Mouse (Mus musculus) spleen, postnatal 4 days (tissue): ENCODE data around the gene Arid3b.

Source experiments
- DNase-seq, 2 experiments: peaks; one replicate each; pipeline ENCODE4 v3.0.0; 2022; ENCODE audit warnings: low spot score in 2 of 2

Gene Arid3b

GRCm38 (mm10) chr9:57789733-57790132 is 46.9 kb downstream of the Arid3b start:
- DNase-seq: no peak

DNA sequence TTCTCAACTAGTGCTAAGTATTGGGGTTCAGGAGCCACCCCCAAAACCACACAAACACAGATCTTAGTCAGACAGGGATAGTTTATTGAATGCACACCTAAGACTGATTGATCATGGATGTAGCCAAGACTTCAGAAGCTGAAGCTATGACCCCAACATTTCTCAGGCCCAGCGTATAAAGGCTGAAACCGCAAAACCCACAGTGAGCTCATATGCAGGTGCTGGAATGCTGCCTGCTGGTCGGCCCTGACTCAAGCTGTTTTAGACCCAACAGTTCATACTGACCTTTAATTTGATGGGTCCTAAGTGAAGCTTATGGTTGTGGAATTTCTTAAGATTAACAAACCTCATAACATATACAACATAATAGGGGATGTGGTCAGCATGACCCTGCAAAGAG is 53.9 kb downstream of the Arid3b start:
- DNase-seq: no peak

GRCm38 (mm10) chr9:57775736-57776135 is 60.9 kb downstream of the Arid3b start:
- no peak for DNase-seq

- no peak for DNase-seq
These were observed 61.6 kb downstream of the Arid3b start for GRCm38 (mm10) chr9:57775026-57775425.

GRCm38 (mm10) chr9:57774168-57774567 is 62.4 kb downstream of the Arid3b start:
- no peak for DNase-seq

GRCm38 (mm10) chr9:57773754-57774153 is 62.8 kb downstream of the Arid3b start:
- DNase-seq: no peak

DNA sequence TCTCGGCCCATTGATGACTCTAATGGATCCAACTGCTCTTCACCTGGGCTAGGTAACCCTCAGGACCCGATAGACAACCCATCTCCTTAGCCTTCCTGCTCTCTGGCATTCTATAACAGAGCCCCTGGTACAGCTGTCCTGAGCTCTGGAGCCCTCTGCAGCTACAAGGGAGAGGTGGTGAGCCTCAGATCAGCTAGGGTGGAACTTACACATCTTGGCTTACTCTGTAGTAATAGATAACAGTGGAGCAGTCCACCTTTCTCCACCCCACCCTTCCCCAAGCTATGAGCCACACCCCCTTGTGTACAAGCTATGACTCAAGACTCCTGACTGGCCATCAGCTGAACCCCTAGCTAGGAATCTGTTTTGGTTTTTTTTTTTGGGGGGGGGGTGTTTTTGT is 65.8 kb downstream of the Arid3b start:
- DNase-seq: peak; percentile 69 to 77

DNA sequence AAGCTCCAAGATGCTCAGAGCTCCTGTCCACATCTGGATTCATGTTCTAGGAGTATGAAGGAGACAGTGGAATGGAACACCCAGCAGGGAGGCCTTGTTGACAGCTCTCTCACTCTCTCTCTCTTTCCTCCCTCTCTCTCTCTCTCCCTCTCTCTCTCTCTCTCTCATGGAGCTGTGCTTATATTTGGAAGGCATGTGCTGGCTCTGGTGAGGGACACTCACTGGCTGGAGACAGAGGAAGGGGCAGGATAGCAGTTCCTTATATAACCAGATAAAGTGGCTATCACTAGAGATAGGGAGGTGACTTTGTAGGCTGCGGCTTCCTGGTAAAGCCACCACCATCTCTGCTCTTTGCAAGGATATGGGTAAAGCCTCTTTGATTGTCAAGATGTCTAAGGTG is 66.4 kb downstream of the Arid3b start:
- DNase-seq: no peak

DNA sequence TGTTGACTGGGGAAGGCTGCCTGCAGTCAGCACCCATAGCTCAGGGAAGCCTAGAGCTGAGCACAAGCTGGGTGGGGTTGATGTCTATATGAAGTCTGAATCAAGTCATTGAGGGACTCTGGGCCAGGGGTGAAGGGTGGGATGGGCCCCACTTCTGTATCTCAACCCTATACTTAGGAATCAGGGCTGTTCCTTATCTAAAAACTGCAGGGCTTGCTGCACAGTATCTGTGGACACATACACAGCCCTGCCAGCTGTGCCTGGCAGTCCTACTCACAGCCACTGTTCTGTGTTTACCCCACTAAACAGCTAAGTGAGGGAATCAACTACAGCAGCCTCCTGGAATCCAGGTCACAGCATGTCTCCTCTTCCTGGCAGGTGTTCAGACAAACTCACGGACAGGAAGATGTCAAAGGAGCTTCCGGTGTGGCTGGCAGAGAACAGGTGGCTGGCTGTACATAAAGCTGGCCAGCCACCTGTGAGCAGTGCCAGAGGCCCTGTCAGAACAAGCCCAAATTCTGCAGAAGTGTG is 67.0 kb downstream of the Arid3b start:
- peak; percentile 64 to 74 for DNase-seq

- DNase-seq: peak in 1 of 2 experiments; percentile 61
These were observed 69.4 kb downstream of the Arid3b start for GRCm38 (mm10) chr9:57767231-57767630.

- peak in 1 of 2 experiments; percentile 62 for DNase-seq
These were observed 70.2 kb downstream of the Arid3b start for GRCm38 (mm10) chr9:57766431-57766830.

DNA sequence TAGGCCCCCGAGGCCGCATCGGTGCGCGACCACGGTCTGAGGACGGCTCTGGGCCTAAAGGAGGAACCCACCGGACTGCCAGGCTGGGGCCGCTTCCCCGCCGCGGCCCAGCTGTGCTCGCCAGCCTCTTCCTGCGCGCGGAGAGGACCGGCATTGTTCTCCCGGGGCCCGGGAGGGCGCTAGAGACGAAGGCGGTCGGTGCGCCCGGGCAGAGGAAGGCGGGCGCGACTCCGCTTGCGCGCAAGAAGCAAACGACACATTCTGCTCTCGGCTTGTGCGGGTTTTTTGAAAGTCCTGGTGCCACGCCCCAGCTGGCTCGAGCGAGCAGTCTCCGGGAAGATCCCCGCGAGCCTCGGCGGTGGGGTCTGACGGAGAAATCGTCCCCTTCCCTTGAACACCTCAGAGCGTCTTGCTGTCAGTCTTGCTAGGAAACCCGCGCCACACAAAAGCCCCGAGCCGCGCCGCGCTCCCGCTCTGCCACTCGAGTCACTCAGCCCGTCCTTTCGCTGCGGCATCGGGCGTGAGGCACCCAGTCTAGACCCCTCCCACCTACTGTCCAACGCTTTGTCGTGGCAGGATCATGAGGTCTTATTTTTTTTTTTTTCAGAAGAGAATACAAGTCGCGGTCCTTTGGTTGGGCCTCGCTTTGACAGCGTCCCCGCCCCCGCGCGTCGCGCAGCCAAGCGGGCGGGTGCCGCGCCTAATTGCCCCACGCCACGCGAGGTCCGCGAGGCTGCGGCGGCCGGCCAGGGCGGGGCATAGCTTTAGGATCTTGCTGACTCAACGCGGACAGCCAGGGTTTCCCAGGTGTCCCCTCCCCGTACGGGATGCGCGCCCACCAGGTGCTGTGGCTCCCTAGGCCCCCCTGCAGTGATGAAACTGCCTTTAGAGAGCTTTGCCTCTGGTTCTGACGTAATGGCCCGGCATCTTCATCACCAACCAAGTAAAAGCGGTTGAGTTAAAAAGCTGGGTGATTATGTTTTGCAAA is 70.9 kb downstream of the Arid3b start, which contains the start of gene Clk3:
Gene Clk3, minus strand, starts transcription at position 497 of the 988 bp plus-strand sequence.
- peak; percentile 75 to 89 for DNase-seq

DNA sequence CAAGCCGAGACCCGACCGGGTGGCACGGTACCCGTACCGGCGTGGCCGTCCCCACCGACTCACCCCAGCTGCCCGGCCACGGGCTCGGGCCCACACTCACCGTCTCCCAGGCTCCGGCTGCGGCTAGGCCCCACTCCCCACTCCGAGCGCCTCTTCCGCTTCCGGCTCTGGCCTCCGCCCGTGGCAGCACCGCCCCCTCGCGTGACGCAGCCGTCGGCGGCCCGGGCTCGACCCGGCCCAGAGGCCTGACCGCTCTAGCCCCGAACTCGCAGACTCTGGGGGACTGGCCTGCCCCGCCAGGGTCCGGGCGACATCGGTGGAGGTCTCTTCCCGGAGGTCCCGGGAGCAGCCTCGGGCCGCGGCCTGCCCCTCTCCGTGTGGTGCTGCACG is 71.6 kb downstream of the Arid3b start:
- peak; percentile 95 to 98 for DNase-seq

- DNase-seq: peak; percentile 88 to 95
These were observed 72.2 kb downstream of the Arid3b start for GRCm38 (mm10) chr9:57764147-57764973.

GRCm38 (mm10) chr9:57762563-57762991 is 74.0 kb downstream of the Arid3b start:
- peak in 1 of 2 experiments; percentile 65 for DNase-seq

DNA sequence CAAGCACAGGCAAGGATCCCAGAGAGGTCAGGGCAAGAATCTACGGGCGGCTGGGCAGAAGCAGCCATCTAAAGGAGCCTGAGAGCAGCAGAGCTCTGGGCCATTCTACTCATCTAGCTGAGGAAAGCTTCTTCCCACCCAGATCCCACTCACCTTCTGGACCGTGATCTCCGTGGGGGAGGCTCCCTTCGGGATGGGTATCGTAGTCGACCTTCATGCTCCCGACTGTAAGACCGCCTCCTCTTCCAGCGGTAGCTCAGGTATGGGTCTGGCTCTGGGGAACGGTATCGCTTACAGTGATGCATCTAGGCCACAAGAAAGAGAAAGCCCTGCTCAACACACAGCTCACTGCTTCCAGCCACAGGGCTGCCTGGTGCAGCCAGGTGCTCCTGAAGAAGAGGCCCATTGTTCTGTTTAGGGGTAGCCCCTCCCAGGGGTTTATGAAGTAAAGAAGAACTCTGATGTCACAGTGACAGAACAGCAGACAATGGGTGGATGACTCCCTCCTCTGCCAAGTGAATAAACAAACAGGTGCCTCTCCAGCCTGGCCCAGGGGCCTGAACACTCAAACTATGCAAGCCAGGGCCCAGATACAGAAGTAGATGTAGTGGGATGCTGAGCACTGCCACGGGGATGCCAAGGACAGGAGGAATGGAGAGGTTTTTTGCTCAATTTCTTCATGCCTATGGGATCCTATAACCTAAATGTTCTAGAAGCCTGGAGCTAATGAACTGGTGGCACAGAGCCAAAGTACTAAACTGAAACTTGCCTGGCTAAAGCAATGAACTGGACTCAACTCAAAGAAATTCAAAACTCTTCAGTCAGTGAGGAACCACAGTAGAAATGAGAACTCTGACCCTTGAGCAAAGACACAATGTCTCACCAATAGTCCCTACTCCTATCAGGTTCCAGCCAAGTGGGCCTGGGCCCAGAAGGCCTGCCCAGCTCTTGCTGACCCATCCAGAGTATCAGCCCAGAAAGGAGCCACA is 74.7 kb downstream of the Arid3b start:
- DNase-seq: no peak

DNA sequence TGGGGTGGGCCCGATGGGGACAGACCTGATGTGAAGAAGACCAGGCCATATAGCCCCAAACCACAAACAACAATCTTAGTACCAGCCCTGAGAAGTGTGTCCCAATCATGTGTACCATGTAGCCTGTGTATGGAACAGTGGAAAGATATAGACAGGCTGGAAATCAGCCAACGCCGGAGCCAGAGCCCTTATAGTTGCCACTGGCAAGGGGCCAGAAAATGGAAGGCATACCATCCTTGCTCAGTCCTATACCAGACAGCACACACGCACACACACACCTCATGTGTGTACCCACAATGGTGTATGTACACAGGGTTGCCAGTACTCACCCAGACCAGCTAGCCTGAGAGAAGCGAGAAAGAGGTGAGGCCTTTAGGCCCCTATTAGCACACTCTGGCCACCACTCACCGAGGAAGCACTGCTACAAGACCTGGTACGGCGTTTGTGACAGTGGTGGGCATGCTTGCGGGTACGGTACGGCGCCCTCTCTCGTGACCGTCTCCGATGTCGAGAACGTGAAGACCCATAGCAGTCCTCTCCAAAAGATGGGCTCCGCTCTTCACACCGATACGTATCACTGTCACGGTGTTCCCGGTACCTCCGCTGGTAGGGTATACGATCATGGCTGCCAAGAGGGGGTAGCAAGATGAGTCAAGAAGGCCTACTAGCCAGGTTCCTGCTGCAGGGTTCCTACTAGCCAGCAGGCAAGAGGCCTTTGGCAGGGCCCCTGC is 76.0 kb downstream of the Arid3b start:
- DNase-seq: peak in 1 of 2 experiments; percentile 70

DNA sequence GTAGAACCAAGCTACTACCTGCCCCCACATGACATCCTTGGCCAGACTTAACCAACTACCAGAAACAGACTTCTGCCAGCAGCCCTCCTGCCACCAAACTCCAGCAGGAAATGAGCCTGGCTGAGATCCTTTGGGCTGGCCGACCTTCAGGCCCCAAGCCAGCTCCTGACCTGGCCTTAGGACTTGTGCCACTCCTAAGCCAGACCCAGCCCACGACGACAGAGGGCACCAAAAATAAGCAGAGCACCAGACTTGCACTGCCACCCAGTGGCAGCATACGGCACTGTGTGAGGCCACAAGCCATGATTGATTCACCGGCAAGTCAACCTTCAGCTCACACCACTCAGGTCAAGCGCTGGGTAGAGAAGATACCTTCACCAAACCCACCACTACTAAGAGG is 77.3 kb downstream of the Arid3b start:
- peak; percentile 80 to 89 for DNase-seq

DNA sequence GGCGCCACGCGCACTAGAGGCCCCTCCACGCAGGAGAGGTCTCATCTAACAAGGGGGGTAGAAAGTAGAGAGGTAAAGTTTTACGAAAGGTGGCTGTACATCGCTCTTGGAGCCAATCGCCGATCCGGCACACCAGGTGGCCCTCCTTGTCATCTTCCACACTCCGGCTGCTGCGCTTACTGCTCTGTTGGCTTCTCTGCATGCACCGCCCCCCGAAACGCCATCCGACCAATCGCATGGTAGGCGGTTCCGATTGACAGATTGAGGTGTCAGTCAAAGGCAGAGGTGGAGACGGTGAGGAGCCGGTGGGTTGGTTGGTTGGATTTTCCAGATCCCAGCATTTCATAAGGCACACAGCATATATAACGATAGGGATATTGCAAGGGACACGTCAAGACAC is 78.1 kb downstream of the Arid3b start:
- peak in 1 of 2 experiments; percentile 71 for DNase-seq

DNA sequence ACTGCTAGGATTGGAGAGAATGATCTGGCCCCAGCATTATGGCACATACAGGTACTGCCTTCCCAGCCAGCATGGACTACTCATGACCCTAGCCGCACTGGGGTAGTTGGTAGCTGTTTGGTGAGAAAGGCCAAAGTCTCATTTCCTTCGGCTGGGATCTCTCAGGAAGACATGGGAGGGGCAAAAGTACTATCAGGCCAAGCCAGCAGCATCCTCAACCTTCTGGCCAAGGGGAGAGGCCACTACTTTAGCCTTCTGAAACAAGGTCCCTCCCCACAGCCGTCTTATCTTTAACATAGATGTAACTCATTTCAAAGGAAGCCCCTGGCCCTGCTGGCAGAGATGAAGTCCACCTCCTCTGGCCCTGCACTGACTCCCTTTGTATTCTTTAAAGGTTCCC is 79.0 kb downstream of the Arid3b start:
- DNase-seq: peak in 1 of 2 experiments; percentile 66
